Mouse (Mus musculus): ENCODE measurements around the gene Ccdc191.

- TF ChIP-seq CTCF (IDR thresholded peaks at IDR 0.05; ENCODE audit: low read depth), result no peak
- no peak for TF ChIP-seq EP300 (IDR thresholded peaks at IDR 0.05; ENCODE audit: low read depth)
These were observed 19.8 kb upstream of the Ccdc191 start for GRCm38 (mm10) chr16:43869805-43870204.
